Mouse (Mus musculus) brain, embryonic 18.5 days (tissue): ENCODE measurements at regions not wholly inside any gene's neighbourhood (a gene's known extent, or its start where the extent isn't known, plus 50 kb on each side); places are given as distances from the start of the nearest gene placed in this dataset.

ENCODE experiments used
- DNase-seq: peaks from one replicate; pipeline ENCODE4 v3.0.0-alpha.2; 2012; ENCODE audit warnings: low read depth, low spot score

GRCm38 (mm10) chr4:92833835-92834234 is 501.5 kb downstream of the Tusc1 start:
- DNase-seq: no peak

- no peak for DNase-seq
Measured at GRCm38 (mm10) chr4:92831181-92831715, 504.1 kb downstream of the Tusc1 start.

GRCm38 (mm10) chr4:92827831-92828230 is 507.5 kb downstream of the Tusc1 start:
- DNase-seq: no peak

- DNase-seq: no peak
Measured at GRCm38 (mm10) chr4:92827405-92827804, 507.9 kb downstream of the Tusc1 start.

- DNase-seq: no peak
Measured at GRCm38 (mm10) chr4:92826981-92827380, 508.3 kb downstream of the Tusc1 start.

- DNase-seq: no peak
Measured at GRCm38 (mm10) chr4:92788157-92788556, 547.2 kb downstream of the Tusc1 start.

GRCm38 (mm10) chr4:92778076-92778475 is 557.2 kb downstream of the Tusc1 start:
- no peak for DNase-seq

- peak; percentile 6 for DNase-seq
Measured at GRCm38 (mm10) chr4:92748070-92748469, 556.5 kb upstream of the Gm12666 start.

- no peak for DNase-seq
Measured at GRCm38 (mm10) chr4:92746233-92746632, 554.7 kb upstream of the Gm12666 start.

GRCm38 (mm10) chr4:92702755-92703154 is 511.2 kb upstream of the Gm12666 start:
- no peak for DNase-seq
